Mouse (Mus musculus): Measurements from ENCODE around the gene Il12rb1. TPM values are rescaled to one million over a fixed set of nuclear protein-coding genes. Genes with fewer than 3 reads are reported as not detected.

Il12rb1 gene
- total RNA-seq (2021): under 1 TPM; 0.80 to 0.83 TPM

- intact Hi-C loops (cut with DNase I): no loop called here
- DNase-seq (ENCODE audit: low spot score in 2 of 2): no peak
Measured at GRCm38 (mm10) chr8:70808239-70808638, at the start of gene Il12rb1. Il12rb1 (plus strand) TSS chr8:70808449.

DNA sequence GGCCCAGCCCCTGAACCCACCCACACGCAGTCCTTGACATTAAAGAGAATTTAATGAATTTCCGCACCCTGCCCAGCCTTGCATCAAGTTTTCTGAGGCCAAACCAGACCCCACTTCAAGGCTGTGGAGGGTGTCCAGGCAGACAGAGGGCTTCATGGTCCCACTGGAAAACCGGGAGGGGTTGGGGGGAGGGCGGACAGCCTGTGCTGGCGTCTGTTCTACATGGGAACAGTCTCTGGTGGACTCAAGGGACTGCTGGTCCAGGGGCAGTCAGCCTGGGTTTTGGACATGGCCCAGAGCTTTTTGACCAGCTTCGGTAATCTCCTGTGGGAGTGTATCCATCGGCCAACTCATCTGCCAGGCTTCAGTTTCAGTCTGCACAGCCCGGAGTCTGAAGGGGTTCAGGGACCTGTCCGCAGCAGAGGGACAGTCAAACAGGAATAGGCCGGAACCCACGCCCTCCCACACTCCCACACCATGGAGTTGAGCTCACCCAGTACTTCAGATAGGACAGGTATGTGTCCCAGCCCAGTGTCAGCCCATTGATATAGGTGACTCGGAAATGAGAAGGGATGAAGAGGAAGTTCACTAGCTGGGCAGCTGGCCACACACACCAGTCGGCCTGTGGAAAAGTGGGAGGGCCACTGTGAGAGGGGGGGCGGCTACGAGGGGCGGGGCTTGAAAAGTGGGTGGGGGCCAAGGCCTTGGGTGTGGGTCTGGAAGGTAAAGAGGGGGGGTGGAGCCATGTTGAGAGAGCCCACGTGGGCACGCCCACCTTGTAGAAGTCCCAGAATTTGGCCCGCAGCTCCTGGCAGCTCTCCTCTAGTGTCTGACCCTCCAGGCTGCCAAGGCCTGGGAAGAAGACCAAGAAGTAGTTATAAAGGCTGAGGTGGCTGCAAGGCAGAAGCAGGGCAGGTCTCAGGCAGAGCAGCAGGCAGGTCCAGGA lies 49.4 kb upstream of the Il12rb1 start:
- peak in 1 of 2 experiments; percentile 32 for DNase-seq (ENCODE audit: low spot score in 2 of 2)
- intact Hi-C loops (cut with DNase I): loop anchor here (10.0 kb wide), 1 partner anchor 214 kb away; no protein-coding TSS in a partner anchor

DNA sequence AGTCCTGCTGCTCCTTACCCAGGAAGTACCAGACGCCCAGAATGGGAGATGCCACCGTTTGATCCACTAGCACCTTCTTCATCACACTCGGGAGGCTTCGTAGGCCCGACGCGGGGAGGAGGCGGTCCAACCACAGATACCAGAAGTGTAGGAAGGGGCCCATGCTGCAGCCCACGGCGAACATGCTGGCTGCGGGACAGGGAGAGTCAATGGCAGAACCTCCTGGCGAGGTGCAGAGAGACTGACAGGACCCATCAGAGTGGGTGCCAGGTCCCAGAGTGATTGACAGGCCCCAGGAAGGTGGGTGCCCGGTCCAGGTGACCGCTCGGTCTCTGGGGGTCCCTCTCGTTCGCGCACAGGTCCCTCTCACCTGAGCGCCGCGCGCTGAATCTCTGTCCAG lies 47.9 kb upstream of the Il12rb1 start:
- DNase-seq (ENCODE audit: low spot score in 2 of 2): no peak
- intact Hi-C loops (cut with DNase I): loop anchor here (2.0 kb wide), 2 partner anchors 36 to 104 kb away; no protein-coding TSS in a partner anchor

DNA sequence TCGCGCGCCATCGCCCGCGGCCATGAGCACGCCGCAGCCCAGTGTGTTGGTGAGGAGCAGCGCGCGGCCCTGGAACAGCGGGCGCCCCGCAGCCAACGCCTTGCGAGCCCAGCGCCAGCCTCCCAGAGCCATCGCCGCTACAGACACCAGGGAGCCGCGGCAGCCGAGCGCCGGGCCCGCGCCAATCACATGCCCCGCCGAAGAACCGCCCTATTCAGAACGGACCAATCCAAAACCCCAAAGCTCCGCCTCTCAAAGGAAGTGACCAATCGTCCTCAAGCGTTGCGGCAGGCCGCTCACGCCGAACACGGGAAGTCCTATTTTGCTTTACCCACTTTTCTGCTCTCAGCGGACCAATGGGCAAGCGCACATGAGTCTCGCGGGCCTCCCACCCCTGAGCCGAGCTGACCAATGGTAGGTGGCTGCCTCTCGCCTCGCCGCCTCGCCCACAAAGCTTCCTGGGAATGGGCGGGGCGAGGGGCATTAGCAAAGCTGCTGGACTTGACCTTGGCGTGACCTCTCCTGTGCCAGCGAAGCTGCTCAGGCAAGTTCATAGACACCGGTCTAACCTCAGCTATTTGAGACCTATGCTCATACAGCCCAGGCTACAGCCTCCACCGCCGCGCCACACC lies 47.4 kb upstream of the Il12rb1 start, which contains the start of gene Mpv17l2:
Gene Mpv17l2, minus strand, starts transcription at position 172 of the 632 bp plus-strand sequence.
- intact Hi-C loops (cut with DNase I): loop anchor here (2.0 kb wide), 2 partner anchors 36 to 104 kb away; no protein-coding TSS in a partner anchor

GRCm38 (mm10) chr8:70762118-70762517 lies 46.1 kb upstream of the Il12rb1 start:
- intact Hi-C loops (cut with DNase I): loop anchor here (2.0 kb wide), 1 partner anchor 79 kb away; no protein-coding TSS in a partner anchor
- no peak for DNase-seq (ENCODE audit: low spot score in 2 of 2)

More for the DNA sequence above, 47.4 kb upstream of the Il12rb1 start, which contains the start of gene Mpv17l2:
- DNase-seq (ENCODE audit: low spot score in 2 of 2): peak; percentile 97 to 99

GRCm38 (mm10) chr8:70763354-70763753 lies 44.9 kb upstream of the Il12rb1 start:
- no peak for DNase-seq (ENCODE audit: low spot score in 2 of 2)
- intact Hi-C loops (cut with DNase I): loop anchor here (2.0 kb wide), 1 partner anchor 77 kb away; no protein-coding TSS in a partner anchor

DNA sequence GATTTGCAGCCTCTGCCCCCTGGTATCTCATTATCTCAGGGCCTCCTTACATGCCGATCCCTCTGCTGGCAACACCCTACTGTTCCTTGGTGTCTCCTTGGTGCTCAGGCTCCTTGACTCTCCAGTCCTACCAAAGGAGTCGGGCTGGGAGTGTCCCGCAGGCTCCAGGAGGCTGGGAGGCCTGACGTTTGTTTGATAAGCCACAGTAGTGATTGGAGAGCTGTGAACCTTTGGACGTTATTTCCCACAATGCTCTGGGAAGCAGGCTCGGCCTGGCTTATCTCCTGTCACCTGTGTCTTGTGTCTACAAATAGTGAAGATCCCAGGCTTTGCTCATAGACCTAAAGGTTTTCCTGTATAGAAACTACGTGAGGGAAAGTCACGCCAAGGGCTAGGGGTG lies 44.2 kb upstream of the Il12rb1 start:
- intact Hi-C loops (cut with DNase I): no loop called here
- no peak for DNase-seq (ENCODE audit: low spot score in 2 of 2)

GRCm38 (mm10) chr8:70764676-70765075 lies 43.6 kb upstream of the Il12rb1 start:
- intact Hi-C loops (cut with DNase I): no loop called here
- no peak for DNase-seq (ENCODE audit: low spot score in 2 of 2)

GRCm38 (mm10) chr8:70765329-70765728 lies 42.9 kb upstream of the Il12rb1 start:
- no peak for DNase-seq (ENCODE audit: low spot score in 2 of 2)
- intact Hi-C loops (cut with DNase I): no loop called here

DNA sequence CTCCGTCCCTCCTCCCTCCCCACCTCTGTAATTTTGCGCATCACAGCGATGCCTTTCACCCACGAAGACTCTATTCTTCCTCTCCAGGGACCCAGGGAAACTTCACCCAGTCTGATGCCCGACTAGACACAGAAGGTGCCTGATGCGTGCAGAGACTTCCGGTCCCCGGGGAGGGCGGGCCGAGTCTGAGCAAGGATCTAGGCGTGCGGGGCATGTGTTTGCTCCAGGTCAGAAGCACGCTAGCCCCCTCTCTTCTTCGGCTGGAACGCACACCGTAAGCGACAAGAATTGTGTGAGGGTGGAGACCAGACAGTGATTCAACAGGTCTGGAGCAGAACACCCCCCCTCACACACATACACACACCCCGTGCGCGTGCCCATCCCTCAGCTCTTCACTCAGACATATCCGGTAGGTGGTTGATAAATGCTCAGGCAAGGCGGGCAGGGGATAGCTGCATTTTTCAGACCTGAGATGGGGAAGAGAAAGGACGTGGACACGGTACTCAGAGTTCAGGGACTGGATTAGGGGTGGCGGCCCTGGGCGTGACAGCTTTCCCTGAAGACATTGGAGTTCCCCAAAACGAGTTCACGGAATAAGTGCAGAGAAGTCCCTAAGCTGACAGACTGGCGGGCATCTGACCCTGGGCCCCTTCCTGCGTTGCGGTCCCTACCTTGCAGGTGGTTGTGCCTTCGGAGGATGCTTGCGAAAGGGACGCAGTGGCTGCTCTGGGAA lies 42.2 kb upstream of the Il12rb1 start:
- no peak for DNase-seq (ENCODE audit: low spot score in 2 of 2)
- intact Hi-C loops (cut with DNase I): no loop called here

GRCm38 (mm10) chr8:70766571-70767440 lies 41.4 kb upstream of the Il12rb1 start:
- intact Hi-C loops (cut with DNase I): no loop called here
- DNase-seq (ENCODE audit: low spot score in 2 of 2): no peak

- DNase-seq (ENCODE audit: low spot score in 2 of 2): no peak
- intact Hi-C loops (cut with DNase I): no loop called here
Measured at GRCm38 (mm10) chr8:70767503-70767902, 40.7 kb upstream of the Il12rb1 start.

DNA sequence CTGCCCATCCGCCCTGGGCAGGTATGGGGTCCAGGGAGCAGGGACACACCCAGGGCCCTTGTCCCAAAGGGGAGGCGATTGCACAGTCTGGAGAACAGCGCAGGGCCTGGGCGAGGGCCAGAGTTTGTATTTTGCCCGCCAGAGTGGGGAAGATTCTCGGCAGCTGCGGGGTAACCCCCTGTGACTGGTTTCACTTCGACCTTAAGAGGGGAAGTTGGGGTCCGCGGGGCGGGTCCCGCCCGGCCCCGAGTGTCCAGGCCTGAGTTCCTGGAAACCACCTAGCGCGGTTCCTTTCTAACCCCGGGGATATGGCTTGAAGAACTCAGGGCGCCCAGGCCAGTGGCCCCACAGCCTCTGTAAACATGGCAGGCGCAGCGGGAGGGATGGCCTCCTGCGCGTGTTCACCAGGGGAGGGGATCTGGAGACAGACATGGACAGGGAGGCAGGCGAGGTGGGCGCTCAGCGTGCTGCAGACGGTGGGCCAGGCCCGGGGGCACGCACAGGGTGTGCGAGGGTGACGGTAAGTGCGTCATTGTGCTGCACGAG lies 39.9 kb upstream of the Il12rb1 start:
- DNase-seq (ENCODE audit: low spot score in 2 of 2): no peak
- intact Hi-C loops (cut with DNase I): no loop called here

DNA sequence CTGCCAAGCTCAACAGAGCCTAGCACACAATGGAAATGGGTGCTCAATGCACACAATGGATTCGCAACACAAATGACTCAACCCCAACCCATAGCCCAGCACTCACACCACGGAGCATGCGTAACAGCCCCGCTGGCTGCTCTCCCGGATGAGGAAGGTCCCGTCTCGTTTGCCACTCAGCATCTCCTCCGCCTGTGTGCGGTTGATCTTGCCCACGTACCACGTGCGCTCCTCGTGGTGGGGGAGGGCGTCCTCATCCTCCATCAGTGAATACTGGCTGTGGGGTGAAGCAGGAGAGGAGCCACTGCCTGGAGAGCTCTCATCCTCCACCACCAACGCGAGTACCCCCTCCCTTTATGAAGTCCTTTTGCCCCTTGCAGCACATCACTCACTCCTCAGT lies 39.3 kb upstream of the Il12rb1 start:
- DNase-seq (ENCODE audit: low spot score in 2 of 2): peak in 1 of 2 experiments; percentile 40
- intact Hi-C loops (cut with DNase I): no loop called here

- DNase-seq (ENCODE audit: low spot score in 2 of 2): peak; percentile 96 to 97
- intact Hi-C loops (cut with DNase I): no loop called here
Measured at GRCm38 (mm10) chr8:70769359-70769758, 38.9 kb upstream of the Il12rb1 start.

DNA sequence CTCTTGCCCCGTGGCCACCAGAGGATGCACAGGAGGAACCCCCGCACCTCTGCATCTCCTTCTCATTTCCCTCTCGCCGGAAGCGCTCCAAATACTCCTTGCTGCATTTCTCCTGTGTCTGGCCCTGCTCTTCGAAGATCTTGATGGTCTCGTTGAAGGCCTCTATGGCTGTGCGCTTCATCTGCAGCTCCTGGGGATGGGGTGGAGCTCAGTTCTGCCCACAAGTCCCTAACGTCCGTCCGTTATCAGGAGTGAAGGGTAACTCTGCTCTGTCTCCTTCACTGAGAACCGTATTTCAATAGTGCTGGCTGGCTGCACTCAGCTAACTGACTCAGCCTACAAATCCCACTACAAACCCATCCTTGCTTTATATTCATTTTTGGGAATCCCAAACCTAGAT lies 38.4 kb upstream of the Il12rb1 start:
- intact Hi-C loops (cut with DNase I): no loop called here
- DNase-seq (ENCODE audit: low spot score in 2 of 2): no peak

DNA sequence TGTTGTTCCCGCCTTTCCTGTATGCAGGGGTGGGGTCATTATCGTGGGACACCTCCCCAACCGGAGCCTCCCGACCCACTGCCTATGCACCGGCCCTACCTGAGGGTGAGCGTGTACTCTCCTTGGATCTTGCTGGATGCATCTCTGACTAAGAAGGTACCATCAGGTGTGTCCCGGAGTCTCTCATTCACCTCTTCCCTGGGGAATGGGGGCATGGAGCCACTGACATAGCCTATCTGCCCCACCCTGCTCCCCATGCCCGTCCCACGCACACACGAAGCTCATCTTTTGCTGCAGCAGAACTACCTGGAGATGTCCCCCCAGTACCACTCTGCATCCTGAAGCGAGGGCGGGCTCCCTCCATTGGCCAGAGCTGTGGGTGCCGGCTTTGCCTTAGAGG lies 37.5 kb upstream of the Il12rb1 start:
- intact Hi-C loops (cut with DNase I): no loop called here
- DNase-seq (ENCODE audit: low spot score in 2 of 2): no peak

DNA sequence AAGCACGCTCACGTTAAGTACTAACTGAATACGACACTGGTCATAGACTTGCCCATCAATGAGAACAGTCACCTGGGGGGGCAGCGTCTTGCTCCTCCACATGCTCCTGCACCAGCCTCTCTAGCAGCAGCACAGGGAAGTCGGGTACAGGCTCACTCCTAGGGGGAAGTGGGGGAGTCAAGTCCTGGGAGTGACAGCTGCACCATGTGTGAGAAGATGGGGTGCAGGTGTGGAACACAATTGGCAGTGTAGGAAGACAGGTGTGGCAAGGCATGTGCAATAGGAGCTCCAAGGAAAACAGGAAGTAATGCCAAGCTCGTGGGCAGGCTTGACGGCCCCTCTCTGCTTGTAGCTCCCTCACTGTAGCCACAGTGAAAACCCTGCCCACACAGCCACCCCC lies 37.0 kb upstream of the Il12rb1 start:
- intact Hi-C loops (cut with DNase I): no loop called here
- no peak for DNase-seq (ENCODE audit: low spot score in 2 of 2)

DNA sequence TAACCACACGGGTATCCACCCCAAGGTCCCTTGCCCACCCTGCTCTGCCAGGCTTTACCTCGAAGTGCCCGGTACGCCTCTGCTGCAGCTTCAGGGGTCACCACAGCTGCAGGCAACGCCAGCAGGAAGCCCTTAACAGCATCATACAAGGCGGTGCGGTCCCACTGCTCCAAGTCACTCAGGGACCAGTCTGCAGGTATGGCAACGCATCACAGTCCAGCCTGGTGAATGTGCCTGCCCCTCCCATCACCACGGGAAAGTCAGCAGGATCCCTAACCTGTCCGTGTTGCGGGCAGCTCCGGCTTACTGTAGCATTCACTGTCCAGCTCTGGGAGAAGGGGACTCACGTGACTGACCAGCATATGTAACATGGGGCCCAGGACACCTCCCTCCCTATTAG lies 36.2 kb upstream of the Il12rb1 start:
- intact Hi-C loops (cut with DNase I): no loop called here
- no peak for DNase-seq (ENCODE audit: low spot score in 2 of 2)

Measured in left cerebral cortex, postnatal 25 days (tissue).